Mouse (Mus musculus): Measurements from ENCODE around the gene Rab7b.

Rab7b gene

DNA sequence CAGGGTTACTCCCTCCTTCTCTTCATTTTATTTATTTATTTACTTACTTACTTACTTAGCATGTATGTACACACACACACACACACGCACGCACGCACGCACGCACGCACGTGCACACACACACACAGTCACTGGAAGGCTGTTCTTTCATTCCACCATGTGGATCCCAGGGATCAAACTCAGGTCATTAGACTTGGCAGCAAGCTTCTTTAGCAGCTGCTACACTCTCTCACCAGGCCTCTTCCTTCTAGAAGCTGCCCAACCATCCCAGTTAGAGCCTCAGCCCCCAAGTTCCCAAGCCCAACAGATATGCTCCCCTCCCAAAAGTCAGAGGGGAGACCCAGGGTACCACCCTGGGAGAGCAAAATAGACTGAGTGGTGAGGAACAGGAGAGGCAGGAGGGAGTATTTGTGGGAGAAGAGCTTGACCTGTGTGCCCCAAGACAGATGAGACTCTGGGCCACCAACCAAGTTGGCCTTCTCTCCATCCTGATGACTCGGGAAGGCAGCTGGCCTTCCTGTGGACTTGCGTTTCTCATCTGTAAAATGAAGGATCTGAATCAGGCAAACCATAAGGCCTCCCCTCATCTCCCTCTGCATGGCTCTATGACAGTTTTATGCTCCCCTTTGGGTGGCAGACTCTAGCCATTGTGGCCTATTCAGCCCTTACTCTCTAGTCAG, 51.1 kb downstream of the Rab7b start:
- DNase-seq: no peak

DNA sequence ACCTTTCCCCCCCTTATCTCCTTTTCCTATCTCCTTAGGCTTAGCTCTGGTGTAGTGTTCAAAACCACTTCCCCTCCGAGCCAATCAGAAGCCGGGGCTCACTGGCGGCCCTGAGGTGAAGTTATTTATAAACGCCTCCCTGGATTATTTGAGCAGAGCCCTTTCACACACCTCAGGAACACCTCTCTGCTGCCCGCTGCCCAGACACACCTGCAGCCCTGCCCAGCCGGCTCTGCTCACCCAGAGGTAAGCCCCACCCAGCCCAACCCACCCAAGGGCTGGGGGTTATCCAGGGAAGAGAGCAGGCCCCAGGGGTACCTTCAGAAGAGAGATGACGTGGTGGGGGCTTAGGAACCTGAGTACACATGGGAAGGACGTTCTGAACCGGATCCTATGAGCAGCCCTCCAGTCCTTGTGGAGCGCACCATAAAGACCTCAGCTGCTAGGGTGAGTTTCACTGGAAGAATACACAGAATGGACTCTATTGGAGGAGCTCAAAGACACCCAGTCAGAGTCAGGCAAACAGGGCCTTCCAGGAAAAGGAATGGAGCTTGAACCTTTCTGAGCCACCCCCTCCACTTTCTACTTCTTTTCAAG, 55.5 kb downstream of the Rab7b start, which contains the start of gene Slc26a9:
Gene Slc26a9, plus strand, starts transcription at position 155 of the 597 bp plus-strand sequence.
- DNase-seq: no peak

DNA sequence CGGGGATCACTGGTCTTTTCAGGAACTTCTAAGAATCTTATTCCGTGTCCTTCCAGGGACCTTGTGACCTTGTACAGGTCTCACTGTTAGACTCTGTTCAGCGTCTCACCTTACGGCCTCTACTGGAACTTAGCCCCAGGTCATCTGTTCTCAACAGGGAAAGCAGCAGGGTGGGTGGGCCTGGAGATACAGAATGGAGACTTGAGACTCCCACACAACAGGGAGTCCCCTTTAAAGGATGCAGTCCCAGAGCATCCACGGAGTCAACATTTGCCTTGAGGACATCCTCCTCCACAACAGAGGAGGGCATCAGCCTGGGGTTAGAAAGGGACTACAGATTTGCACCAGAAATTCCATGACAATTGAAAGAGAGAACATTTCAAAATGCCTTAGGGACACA, 56.9 kb downstream of the Rab7b start:
- DNase-seq: no peak

GRCm38 (mm10) chr1:131747761-131748160, 59.3 kb downstream of the Rab7b start:
- no peak for DNase-seq

DNA sequence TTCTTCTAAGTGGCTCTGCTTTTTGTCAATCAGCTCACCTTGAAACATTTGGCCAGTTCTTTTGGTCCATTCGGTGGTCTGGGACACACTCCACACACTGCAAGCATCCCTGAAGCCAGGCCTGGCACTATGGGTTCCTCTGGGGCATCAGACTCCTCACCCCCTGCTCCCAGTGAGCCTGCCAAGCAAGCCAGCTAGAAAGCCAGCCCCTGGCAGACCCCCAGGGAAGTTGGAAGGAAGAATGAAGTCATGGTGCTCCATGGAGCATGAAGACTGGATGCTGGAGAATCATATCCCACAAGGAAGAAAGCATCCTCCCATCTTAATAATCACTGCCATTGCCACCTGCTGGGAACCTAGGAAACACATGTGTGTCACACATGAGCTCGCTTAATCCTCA, 60.1 kb downstream of the Rab7b start:
- DNase-seq: no peak

- no peak for DNase-seq
Measured at GRCm38 (mm10) chr1:131749706-131750545, 61.4 kb downstream of the Rab7b start.

DNA sequence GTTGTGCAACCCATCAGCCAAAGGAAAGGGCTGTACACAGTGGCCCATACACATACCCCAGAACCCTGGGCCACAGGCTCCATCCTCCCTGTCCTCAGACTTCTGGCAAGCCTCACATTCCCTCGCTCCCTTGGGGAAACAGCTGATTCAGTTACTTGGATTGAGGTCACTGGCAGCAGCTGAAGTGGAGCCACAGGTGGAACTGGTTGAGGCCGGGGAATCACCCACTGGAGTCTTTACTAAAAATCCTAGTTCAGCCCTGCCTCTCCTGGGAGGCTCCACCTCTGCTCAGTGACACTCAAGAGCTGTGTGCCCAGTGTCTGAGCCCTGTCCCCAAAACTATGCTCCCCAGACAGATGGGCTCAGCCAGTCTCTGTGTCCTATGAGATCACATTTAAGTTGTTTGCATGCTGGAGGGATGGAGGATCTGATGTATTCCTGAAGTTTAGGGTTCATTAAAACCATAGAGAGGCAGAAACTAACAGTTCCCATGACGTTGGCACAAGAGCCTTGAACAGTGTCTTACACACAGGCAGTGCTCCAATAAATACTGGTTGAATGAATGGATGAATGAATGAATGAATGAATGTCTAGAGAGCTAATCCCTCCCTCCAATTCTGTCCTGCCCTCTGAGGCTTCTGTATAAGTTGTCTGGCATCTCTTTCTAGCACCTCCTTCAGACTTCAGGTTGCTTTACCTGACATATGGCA, 62.8 kb downstream of the Rab7b start:
- no peak for DNase-seq

DNA sequence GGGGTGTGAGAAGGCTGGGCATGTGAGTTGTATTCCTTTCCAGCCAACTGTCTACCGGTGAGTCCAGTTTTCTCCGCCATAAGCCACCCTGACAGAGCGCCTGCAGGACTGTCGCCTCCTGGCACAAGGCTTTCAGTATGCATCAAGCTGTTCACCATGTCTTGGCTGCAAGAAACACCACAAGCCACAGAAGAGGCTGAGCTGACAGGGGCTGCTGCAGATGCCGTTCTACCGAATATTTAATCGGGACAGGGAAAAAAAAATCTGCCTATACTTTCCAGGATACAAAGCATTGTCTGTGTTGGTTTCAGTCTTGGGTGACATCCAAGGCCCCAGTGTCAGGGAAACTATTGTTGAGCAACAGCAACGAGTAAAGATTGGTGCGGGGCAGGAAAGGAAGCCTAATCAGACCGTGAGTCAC, 63.4 kb downstream of the Rab7b start:
- DNase-seq: no peak

DNA sequence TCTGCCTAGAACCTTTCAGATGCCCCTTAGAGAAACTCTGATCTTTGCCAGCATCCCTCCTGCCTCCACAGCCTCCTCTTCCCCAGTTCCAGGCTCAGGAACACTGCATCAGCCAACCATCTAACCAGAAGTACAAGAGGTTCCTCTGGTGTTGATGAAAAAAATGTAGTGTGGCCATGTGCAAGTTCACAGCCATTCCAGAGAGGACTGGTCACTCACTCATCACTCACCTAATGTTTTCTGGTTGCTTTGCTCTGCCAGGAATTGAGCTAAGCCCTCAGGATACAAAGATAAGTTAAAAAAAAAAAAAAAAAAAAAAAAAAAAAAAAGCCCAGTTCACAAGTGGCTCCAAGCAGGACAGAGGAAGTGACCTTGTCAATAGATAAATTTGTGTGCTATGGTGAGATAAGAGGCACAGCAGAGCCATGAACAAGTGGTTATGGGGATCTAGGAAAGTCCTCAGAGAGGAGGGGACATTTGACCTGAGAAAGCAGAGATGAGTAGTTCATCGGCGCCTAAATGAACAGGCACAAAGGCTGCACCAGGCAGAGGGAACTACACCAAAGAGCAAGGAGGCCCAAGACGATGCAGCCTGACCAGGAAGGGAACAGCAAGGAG, 65.8 kb downstream of the Rab7b start:
- DNase-seq: no peak

- peak; percentile 47 for DNase-seq
Measured at GRCm38 (mm10) chr1:131754916-131755315, 66.4 kb downstream of the Rab7b start.

DNA sequence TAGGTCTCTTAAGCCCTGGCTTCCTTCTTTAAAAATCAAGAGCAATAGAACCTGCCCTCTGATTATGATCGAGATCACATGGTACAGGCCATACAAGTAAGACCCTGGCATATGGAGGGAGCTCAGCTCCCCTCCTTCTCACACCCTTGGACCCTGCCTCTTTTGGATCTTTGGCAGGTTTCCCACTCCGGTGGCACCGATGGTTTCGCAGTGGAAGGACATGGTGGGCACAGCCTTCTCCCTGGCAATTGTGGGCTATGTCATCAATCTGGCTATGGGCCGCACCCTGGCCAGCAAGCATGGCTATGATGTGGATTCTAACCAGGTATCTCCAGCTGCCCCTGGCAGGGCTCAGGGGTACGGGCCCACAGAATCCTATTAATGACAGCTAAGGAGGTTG, 68.7 kb downstream of the Rab7b start:
- DNase-seq: no peak

- no peak for DNase-seq
Measured at GRCm38 (mm10) chr1:131758796-131759195, 70.3 kb downstream of the Rab7b start.

- DNase-seq: no peak
Measured at GRCm38 (mm10) chr1:131759667-131760427, 71.4 kb downstream of the Rab7b start.

DNA sequence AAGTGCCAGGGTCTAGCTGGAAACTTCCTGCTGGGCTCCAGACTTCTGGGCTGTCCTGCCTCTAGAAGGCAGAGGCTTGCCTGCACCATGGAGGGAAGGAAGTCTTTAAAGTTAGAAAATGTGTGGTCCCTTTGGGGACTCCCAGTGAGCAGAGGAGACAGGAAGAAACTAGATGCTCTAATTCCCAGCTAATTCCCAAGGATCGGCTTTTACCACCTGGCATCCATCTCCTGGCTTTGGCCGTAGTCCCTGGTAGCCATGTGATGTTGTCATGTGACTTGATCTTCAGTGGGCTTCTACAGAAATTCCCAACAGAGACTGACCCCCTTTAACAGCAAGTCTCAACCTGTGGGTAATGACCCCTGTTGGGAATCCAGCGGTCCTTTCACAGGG, 71.9 kb downstream of the Rab7b start:
- no peak for DNase-seq

DNA sequence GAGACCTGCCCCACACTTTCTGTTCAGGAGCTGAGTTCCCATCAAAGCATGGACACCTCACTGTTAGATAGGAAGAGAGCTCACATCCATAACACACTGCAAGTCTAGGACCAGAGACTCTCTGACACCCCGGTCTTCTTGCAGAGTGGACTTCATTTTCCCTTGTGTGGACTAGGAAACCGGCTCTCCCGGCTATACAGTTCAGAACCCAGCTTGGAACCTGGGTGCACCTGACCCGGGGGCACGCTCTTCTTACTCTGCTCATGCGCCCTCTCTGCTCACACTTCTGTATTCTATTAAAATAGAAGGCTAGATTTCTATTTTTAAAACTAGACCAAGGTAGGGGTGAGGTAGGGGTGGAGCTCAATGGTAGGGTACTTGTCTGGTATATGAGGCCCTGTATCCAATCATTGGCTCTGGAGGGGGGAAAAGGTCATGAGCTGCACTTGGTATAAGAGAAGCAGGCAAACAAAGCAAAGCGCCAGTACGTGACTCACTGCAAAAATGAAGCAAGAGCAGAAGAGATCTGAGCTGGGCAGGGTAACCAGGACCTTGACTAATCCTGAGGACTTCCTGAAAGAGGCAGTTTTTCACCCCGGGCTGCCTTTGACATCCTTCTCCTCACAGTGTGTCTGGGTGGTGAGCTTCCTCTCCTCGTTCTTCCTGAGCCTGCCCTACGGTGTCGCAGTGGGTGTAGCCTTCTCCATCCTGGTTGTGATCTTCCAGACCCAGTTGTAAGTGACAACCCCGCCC, 72.8 kb downstream of the Rab7b start:
- DNase-seq: no peak

DNA sequence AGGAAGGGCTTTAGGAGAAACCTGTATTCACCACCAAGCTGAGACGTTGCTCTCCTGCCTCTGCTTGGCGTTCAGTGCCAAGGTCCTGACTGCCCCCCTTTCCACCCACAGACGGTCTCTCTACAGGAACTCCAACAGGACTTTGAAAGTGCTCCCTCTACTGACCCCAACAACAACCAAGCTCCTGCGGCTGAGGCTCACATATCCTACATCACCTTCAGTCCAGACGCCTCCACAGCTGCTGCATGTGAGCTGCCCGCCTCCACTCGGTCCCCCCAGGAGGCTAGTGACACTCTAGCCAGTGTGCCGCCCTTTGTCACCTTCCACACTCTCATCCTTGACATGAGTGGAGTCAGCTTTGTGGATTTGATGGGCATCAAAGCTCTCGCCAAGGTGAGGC, 75.2 kb downstream of the Rab7b start:
- DNase-seq: no peak

GRCm38 (mm10) chr1:131764581-131765338, 76.3 kb downstream of the Rab7b start:
- no peak for DNase-seq
